ENCODE assay signal across 8 mouse cellular contexts in genomic region chr11:32347607-32348432, GRCm38 (mm10). TPM values are rescaled to one million over a fixed set of nuclear protein-coding genes. Genes with fewer than 3 reads are reported as not detected.
DNase-seq lines count a peak whose midpoint lies in the region; ATAC-seq and TF ChIP-seq lines count a peak whose summit lies in the region.

Sh3pxd2b (plus strand) TSS chr11:32347820.

- peak within 1 kb of the TSS; percentile 87 for H3K9ac ChIP-seq in liver, adult 2 months (ENCODE audit: low read depth, low read length)
- H3K9ac ChIP-seq in midbrain, postnatal 0 days (replicated peaks; ENCODE audit: low read length, poor library complexity, severe bottlenecking): peak within 1 kb of the TSS; percentile 74

- no peaks in the 10 kb centered on the region for H3K9me3 ChIP-seq in midbrain, postnatal 0 days (ENCODE audit: low read length)

- DNase-seq in thymus, postnatal 0 days (ENCODE audit: low spot score): peak; percentile 9
- DNase-seq in thymus, postnatal 25 days: no peak
- DNase-seq in cerebellum, postnatal 10 days: peak; percentile 74 to 84
- DNase-seq in gastrocnemius, postnatal 25 days: peak; percentile 78
- peak; percentile 22 for DNase-seq in kidney, adult 11 months
- no peak for DNase-seq in liver, adult 2 months (ENCODE audit: extremely low read depth, low read depth, low spot score)
- DNase-seq in midbrain, postnatal 0 days (ENCODE audit: low spot score): no peak
- DNase-seq in spleen, postnatal 14 days (ENCODE audit: low spot score in 2 of 2): no peak

- WGBS in liver, adult 2 months: 2% methylated on average over 80 of the region's 86 CpGs
- WGBS in midbrain, postnatal 0 days: under 1% methylated on average over 53 of the region's 86 CpGs

- peaks cover 1% of the 10 kb centered on the region; the same call in 1 of the 2 replicates for H3K4me1 ChIP-seq in liver, adult 2 months (ENCODE audit: control insufficient read depth, insufficient read depth, low read length)
- peaks cover 14% of the 10 kb centered on the region for H3K4me1 ChIP-seq in midbrain, postnatal 0 days (ENCODE audit: insufficient read depth, low read length)

- no peaks in the 10 kb centered on the region for H3K79me2 ChIP-seq in liver, adult 2 months (ENCODE audit: control insufficient read depth, insufficient read depth, low read length)

- H3K4me3 ChIP-seq in liver, adult 2 months (ENCODE audit: insufficient read depth, low read depth, low read length): peak within 1 kb of the TSS; percentile 83
- peak within 1 kb of the TSS; percentile 71 for H3K4me3 ChIP-seq in midbrain, postnatal 0 days (ENCODE audit: low read depth, low read length)

- ATAC-seq in midbrain, postnatal 0 days (ENCODE audit: low FRiP score): peak; percentile 80

- 0 out of 2 replicates have a peak, but pooled peaks cover 4% of the 10 kb centered on the region for H3K27me3 ChIP-seq in liver, adult 2 months (ENCODE audit: control insufficient read depth, insufficient read depth, low read length)
- no peaks in the 10 kb centered on the region for H3K27me3 ChIP-seq in midbrain, postnatal 0 days (ENCODE audit: insufficient read depth, low read length)

- no peak for TF ChIP-seq POLR2A in liver, adult 2 months (IDR thresholded peaks at IDR 0.05; ENCODE audit: extremely low read depth, insufficient read depth, low read length)

- peak within 1 kb of the TSS; percentile 82 for H3K4me2 ChIP-seq in midbrain, postnatal 0 days (ENCODE audit: low read depth, low read length, poor library complexity, severe bottlenecking)

- no peak within 1 kb of the TSS for H3K27ac ChIP-seq in liver, adult 2 months (replicated peaks; ENCODE audit: insufficient read depth, low read depth, low read length)
- peak within 1 kb of the TSS; percentile 77 for H3K27ac ChIP-seq in midbrain, postnatal 0 days (ENCODE audit: low read depth, low read length)

- no peak for TF ChIP-seq CTCF in liver, adult 2 months (IDR thresholded peaks at IDR 0.05; ENCODE audit: low read depth, low read length)
- no peak for TF ChIP-seq CTCF in midbrain, postnatal 0 days (IDR thresholded peaks at IDR 0.05)

- H3K36me3 ChIP-seq in liver, adult 2 months (ENCODE audit: control insufficient read depth, insufficient read depth, low read length): no peaks in the 10 kb centered on the region
- H3K36me3 ChIP-seq in midbrain, postnatal 0 days (ENCODE audit: insufficient read depth, low read length): 0 out of 2 replicates have a peak, but pooled peaks cover 3% of the 10 kb centered on the region

RNA-seq across cellular contexts. Expression of gene Sh3pxd2b, which starts in this region (rescaled TPM):
- polyA plus RNA-seq in thymus, postnatal 0 days (2015; fragmentation: Nextera tagmentation; extraction: Ambion mirVana): 2.3 and 2.7 TPM in 2 replicates
- 1 to 10 TPM; 4.4 to 7.1 TPM for total RNA-seq in gastrocnemius, postnatal 25 days (2021)
- total RNA-seq in liver, adult 2 months (2014; rRNA removed): 0.18 and 0.47 TPM in 2 replicates
- 0.23 and 0.24 TPM in 2 replicates for polyA plus RNA-seq in liver, adult 2 months (2012; rRNA removed)
- 46.4 and 47.5 TPM in 2 replicates for total RNA-seq in midbrain, postnatal 0 days (2014; rRNA removed)
- 8.6 and 8.7 TPM in 2 replicates for polyA plus RNA-seq in midbrain, postnatal 0 days (2015; fragmentation: Nextera tagmentation; extraction: Ambion mirVana)

Comparison
In these comparisons a context has a peak if more than half of its experiments do, and no peak if none do; other contexts are left out.
1. DNase-seq: peak in thymus, postnatal 0 days (single experiment), cerebellum, postnatal 10 days (2 of 2), gastrocnemius, postnatal 25 days (single experiment) and kidney, adult 11 months (single experiment); none in thymus, postnatal 25 days (single experiment), liver, adult 2 months (single experiment), midbrain, postnatal 0 days (single experiment) and spleen, postnatal 14 days (0 of 2).